Mouse (Mus musculus) telencephalon, adult 2 months (tissue): ENCODE results near the gene Kcnh1.
A peak's percentile ranks its signal among the peaks of the same experiment; 100 is the strongest.

Source experiments
- DNase-seq: peaks from one replicate; pipeline ENCODE4 v3.0.0-alpha.2; 2011; ENCODE audit warnings: low read depth, low spot score

Gene Kcnh1

GRCm38 (mm10) chr1:192268878-192269277 is 78.3 kb downstream of the Kcnh1 start:
- DNase-seq, result no peak

DNA sequence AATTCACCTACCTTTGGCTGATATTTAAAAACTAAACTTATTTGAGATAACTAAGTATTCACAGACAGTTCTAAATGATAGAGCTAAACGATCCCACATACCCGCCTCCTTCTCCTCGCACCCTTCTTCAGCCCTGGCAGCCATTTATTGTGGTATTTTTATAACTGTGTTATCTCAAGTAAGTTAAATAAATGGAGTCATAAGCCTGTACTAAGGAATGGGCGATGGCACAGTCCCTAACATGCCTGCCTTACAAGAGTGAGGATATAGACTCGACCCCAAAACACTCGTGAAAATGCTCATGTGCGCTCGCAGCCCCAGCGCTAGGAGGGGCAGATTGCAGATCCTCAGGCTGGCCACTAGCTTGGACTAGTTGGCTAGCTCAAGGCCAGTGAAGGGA is 79.3 kb downstream of the Kcnh1 start:
- peak; percentile 66 for DNase-seq

DNA sequence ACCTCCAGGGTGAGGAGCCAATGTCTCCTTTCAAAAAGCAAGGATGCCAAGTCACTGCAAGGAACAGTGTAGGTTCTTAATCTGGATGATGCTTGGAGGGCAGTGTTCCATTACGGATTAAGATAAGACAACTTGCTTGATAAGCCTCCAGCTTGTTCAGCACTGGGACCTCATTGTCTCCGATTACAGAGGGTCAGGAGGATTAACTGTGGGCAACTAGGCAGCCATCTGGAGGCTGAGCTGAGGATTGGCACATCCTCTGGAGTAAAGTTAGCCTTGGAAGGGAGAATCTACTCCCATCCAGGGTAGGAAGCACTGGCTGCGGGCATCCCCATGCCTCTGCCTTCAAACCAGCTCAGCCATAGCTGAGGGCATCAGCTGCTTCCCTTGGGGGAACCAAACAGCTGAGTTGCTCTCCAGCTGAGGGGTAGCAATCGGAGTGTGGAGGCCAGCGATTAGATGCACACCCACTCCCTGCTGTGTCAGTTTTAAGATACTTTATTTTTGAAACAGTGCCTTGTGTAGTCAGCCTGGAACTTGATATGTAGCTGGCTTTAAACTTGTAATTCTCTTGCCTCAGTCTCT is 87.3 kb downstream of the Kcnh1 start:
- DNase-seq, result no peak

- DNase-seq, result no peak
Observed at GRCm38 (mm10) chr1:192284340-192284739, 93.8 kb downstream of the Kcnh1 start.

- no peak for DNase-seq
Observed at GRCm38 (mm10) chr1:192284950-192285349, 94.4 kb downstream of the Kcnh1 start.

GRCm38 (mm10) chr1:192288456-192288855 is 97.9 kb downstream of the Kcnh1 start:
- DNase-seq, result no peak

- no peak for DNase-seq
Observed at GRCm38 (mm10) chr1:192291286-192291685, 100.7 kb downstream of the Kcnh1 start.

GRCm38 (mm10) chr1:192293391-192293790 is 102.8 kb downstream of the Kcnh1 start:
- no peak for DNase-seq

GRCm38 (mm10) chr1:192293921-192294320 is 103.3 kb downstream of the Kcnh1 start:
- no peak for DNase-seq

GRCm38 (mm10) chr1:192295243-192295860 is 104.8 kb downstream of the Kcnh1 start:
- DNase-seq, result peak; percentile 67

- no peak for DNase-seq
Observed at GRCm38 (mm10) chr1:192295902-192296301, 105.3 kb downstream of the Kcnh1 start.

DNA sequence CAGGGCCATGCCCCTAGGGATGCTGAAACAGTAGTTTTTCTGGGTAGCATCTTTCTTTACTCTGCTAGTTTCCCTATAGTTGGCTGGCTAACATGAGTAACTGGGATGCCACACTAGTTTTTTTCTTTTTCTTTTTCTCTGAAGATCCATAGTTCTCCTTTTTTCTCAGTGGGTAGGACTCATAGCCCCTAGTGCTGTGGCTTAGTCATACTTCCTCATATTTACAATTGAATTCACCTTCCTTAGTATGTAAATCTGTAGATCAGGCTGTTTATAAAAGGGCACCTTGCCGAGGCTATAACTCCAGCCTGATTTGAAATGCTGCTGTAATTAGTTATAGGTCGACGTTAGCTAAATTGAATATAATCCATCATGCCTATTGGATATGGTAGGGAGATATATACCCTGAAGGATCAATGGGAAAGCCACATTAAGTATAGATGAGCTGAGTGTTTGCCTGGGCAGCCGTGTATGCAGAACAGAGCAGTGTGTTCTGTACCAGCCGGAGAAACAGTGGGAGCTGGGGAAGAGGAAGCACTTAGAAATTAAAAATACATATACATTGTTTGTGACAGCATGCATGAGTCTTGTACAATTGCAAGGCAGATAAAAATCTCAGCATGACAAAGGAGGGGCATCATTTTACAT is 107.0 kb downstream of the Kcnh1 start:
- no peak for DNase-seq

GRCm38 (mm10) chr1:192300417-192300816 is 109.8 kb downstream of the Kcnh1 start:
- DNase-seq, result no peak

- no peak for DNase-seq
Observed at GRCm38 (mm10) chr1:192303615-192304014, 113.0 kb downstream of the Kcnh1 start.

GRCm38 (mm10) chr1:192305155-192305554 is 114.6 kb downstream of the Kcnh1 start:
- no peak for DNase-seq

DNA sequence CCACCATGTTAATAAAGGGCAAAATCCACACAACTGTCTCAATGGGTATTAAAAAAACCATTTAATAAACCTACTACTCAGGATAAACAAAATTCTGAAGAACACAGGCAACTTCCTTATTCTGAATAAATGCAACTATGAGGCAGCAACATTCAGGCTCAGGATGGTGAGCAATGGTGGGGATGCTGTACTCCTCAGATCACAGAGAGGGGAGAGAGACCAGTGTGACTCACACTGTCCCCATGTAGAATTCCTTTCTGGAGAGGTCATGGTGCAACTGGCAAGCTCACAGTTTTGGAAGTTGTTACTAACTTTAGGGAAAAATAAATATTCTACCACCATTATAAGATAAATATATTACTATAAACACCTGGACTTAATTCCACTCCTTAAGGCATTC is 116.5 kb downstream of the Kcnh1 start:
- DNase-seq, result no peak

DNA sequence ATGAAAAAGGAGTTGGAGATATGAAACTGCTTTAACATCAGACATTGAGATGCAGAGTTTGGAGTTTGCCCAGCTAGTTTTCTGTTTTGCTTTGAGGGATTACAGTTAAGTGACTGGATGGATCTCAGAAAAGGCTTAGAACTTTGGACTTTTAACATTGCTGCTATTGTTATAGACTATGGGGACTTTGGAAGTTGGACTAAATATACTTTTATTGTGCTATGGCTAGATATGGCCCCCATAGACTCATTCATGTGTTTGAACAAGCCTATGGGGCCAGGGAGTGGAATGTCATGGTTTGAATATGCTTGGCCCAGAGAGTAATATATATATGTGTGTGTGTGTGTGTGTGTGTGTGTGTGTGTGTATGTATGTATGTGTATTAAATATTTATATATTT is 120.7 kb downstream of the Kcnh1 start:
- DNase-seq, result no peak

DNA sequence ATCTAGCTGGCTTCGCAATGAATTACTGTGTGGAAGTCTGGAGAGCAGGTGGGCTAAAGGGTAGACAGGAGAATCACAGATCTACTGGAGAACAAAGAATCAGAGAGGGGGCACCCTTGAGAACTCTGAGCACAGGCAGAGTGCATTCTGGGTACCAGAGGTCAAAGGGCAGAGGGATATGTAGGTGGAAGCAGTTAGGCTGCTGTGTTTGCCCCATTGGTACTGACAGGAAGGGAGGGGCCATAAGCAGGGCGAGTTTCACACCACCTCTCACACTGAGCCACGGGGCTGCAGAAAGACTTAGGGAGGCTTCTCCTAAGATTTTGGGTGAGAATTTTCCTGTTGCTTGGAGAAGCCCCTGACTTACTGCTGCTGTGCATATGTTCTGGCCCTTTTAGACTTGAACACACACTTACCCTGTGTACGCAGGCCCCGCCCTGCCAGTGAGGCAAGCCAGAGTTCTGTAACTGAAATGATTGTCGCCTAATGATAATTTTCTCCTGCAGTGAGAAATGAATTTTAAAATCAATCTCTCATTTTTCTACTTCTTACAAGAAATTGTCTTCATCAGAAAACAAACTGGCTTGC is 121.4 kb downstream of the Kcnh1 start:
- DNase-seq, result no peak

DNA sequence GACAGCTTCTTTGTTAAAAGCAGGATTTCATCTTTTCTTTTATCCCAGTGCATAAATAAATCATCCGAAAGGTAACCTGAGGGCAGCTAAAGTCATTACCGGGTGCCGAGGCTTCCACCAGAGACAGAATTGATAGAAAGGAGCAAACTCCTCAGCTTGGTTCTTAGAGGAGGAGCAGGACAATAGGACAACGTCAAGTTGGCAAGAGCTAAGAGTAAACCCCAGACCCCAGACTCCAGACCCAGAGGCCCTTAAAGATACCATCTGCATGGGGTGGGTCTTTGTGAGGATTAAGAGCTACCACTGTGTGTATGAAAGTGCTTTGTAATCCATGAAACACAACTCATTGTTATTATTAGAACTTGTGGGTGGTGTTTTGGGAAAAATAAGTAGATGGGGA is 121.9 kb downstream of the Kcnh1 start:
- DNase-seq, result no peak

DNA sequence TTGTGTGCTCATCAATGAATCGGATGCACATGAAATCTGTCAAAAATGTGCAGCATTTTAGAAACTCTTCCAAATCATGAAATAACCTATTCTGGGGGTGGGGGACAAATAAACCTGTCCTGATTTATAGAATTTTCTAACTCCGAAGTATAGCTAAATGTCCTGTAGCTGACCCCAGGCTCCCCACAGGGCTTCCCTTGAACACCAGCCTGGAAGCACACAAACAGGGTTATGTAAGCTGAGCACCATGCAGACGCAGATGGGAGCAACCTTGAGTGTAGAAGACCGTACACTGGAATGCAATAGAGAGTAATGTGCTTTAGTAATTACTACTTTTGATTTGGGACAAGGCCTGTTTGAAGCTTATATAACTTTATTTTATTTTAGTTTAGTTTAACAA is 122.4 kb downstream of the Kcnh1 start:
- no peak for DNase-seq

- no peak for DNase-seq
Observed at GRCm38 (mm10) chr1:192313571-192313972, 123.0 kb downstream of the Kcnh1 start.

- no peak for DNase-seq
Observed at GRCm38 (mm10) chr1:192314044-192314443, 123.5 kb downstream of the Kcnh1 start.
